Mouse (Mus musculus): Measurements from ENCODE around the gene Pgam5. TPM values are rescaled to one million over a fixed set of nuclear protein-coding genes. Genes with fewer than 3 reads are reported as not detected.

The Pgam5 gene
- polyA plus RNA-seq, 1 experiment from 2014 or later = 83.6 TPM

- Histone ChIP-seq H3K4me3 (ENCODE audit: low read depth, low read length) (no peak overlapping the region), H3K27me3 (ENCODE audit: control insufficient read depth, insufficient read depth, low read length) (no peaks in the 10 kb centered on the region), H3K9me3 (replicated peaks; ENCODE audit: control insufficient read depth, low read length) (no peaks in the 10 kb centered on the region), H3K4me1 (ENCODE audit: control insufficient read depth, insufficient read depth, low read length) (no peaks in the 10 kb centered on the region), H3K9ac (replicated peaks; ENCODE audit: low read length) (no peak overlapping the region), H3K36me3 (replicated peaks; ENCODE audit: control insufficient read depth, insufficient read depth, low read depth, low read length) (no peaks in the 10 kb centered on the region), H3K27ac (replicated peaks; ENCODE audit: low read depth, low read length) (no peak overlapping the region), H3K4me2 (ENCODE audit: low read depth, low read length) (no peak overlapping the region)
- DNase-seq (ENCODE audit: low spot score) (no peak), ATAC-seq (replicated peaks; ENCODE audit: insufficient number of reproducible peaks, low FRiP score, low TSS enrichment, low read depth) (no peak)
- WGBS = 44% methylated on average over 1 of the region's 1 CpGs
These were observed 42.3 kb downstream of the Pgam5 start for GRCm38 (mm10) chr5:110227336-110227883.

DNA sequence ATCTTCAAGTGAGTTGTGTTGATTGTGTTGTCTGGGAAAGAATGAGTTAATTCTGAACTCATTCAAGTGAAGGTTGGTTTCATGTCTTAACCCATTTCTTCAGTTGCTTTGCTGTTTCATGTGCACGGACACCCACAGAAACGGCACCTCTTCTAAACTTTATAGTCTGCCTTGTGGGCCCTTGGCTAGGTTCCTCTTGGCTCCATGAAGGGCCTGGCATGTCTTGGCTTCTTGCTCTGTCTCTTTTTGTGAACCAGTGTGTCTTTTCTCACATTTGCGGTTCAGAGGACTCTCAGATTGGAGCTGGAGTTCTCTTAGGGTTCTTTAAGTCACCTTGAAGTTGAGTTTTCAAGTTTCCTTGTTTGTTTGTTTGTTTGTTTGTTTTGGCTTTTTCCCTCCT lies 44.7 kb downstream of the Pgam5 start:
- H3K27ac ChIP-seq (replicated peaks; ENCODE audit: low read depth, low read length) = no peak overlapping the region
- H3K9ac ChIP-seq (replicated peaks; ENCODE audit: low read length) = no peak overlapping the region
- WGBS = 91% methylated on average over 3 of the region's 3 CpGs
- DNase-seq (ENCODE audit: low spot score) (no peak), ATAC-seq (replicated peaks; ENCODE audit: insufficient number of reproducible peaks, low FRiP score, low TSS enrichment, low read depth) (no peak)
- H3K36me3 ChIP-seq (replicated peaks; ENCODE audit: control insufficient read depth, insufficient read depth, low read depth, low read length) = no peaks in the 10 kb centered on the region; the same call in 1 of the 2 replicates
- no peaks in the 10 kb centered on the region for H3K4me1 ChIP-seq (ENCODE audit: control insufficient read depth, insufficient read depth, low read length)
- H3K4me3 ChIP-seq (ENCODE audit: low read depth, low read length) = no peak overlapping the region
- H3K27me3 ChIP-seq (ENCODE audit: control insufficient read depth, insufficient read depth, low read length) = no peaks in the 10 kb centered on the region
- H3K9me3 ChIP-seq (replicated peaks; ENCODE audit: control insufficient read depth, low read length) = no peaks in the 10 kb centered on the region
- H3K4me2 ChIP-seq (ENCODE audit: low read depth, low read length) = no peak overlapping the region

GRCm38 (mm10) chr5:110222757-110223156 lies 47.0 kb downstream of the Pgam5 start:
- Histone ChIP-seq H3K4me3 (ENCODE audit: low read depth, low read length) (no peak overlapping the region), H3K9ac (replicated peaks; ENCODE audit: low read length) (no peak overlapping the region), H3K4me2 (ENCODE audit: low read depth, low read length) (no peak overlapping the region), H3K27me3 (ENCODE audit: control insufficient read depth, insufficient read depth, low read length) (no peaks in the 10 kb centered on the region), H3K9me3 (replicated peaks; ENCODE audit: control insufficient read depth, low read length) (no peaks in the 10 kb centered on the region), H3K4me1 (ENCODE audit: control insufficient read depth, insufficient read depth, low read length) (no peaks in the 10 kb centered on the region), H3K36me3 (replicated peaks; ENCODE audit: control insufficient read depth, insufficient read depth, low read depth, low read length) (no peaks in the 10 kb centered on the region; the same call in 1 of the 2 replicates), H3K27ac (replicated peaks; ENCODE audit: low read depth, low read length) (no peak overlapping the region)
- no peak for ATAC-seq (replicated peaks; ENCODE audit: insufficient number of reproducible peaks, low FRiP score, low TSS enrichment, low read depth)
- DNase-seq (ENCODE audit: low spot score) = no peak
- 77% methylated on average over 6 of the region's 6 CpGs for WGBS

DNA sequence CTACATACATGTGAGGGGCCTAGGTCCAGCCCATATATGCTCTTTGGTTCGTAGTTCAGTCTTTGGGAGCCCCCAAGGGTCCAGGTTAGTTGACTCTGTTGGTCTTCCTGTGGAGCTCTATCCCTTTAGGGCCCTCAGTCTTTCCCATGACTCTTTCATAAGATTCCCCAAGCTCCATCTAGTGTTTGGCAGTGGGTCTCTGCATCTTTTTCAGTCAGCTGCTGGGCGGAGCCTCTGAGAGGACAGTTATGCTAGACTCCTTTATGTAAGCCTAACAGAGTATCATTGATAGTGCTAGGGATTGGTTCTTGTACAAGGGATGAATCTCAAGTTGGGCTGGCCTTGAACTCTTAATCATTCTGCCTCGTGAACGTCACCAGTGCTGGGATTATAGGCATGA lies 49.4 kb downstream of the Pgam5 start:
- WGBS = 93% methylated on average over 4 of the region's 4 CpGs

DNA sequence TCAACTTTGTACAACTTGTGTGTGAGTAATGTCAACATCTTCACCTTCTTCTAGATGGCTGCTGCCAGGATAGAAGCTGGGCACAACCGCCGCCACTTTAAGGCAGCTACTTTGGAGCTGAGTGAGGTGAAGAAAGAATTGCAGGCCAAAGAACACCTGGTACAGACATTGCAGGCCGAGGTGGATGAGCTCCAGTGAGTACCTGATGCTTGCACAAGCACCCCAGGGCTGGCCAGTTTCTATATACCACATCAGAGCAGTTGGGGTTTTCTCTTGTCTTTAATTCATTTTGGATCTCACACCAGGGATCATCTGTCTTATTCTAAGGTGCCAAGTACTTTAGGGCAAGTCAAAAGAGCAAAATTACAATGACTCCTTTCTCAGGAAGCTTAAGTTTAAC lies 52.9 kb downstream of the Pgam5 start:
- H3K4me1 ChIP-seq (ENCODE audit: control insufficient read depth, insufficient read depth, low read length) = no peaks in the 10 kb centered on the region
- no peaks in the 10 kb centered on the region for H3K27me3 ChIP-seq (ENCODE audit: control insufficient read depth, insufficient read depth, low read length)
- H3K4me3 ChIP-seq (ENCODE audit: low read depth, low read length) = no peak overlapping the region
- H3K36me3 ChIP-seq (replicated peaks; ENCODE audit: control insufficient read depth, insufficient read depth, low read depth, low read length) = peaks cover 4% of the 10 kb centered on the region; the same call in 1 of the 2 replicates
- 84% methylated on average over 3 of the region's 3 CpGs for WGBS
- H3K4me2 ChIP-seq (ENCODE audit: low read depth, low read length) = no peak overlapping the region
- H3K9ac ChIP-seq (replicated peaks; ENCODE audit: low read length) = no peak overlapping the region
- no peaks in the 10 kb centered on the region for H3K9me3 ChIP-seq (replicated peaks; ENCODE audit: control insufficient read depth, low read length)
- DNase-seq (ENCODE audit: low spot score) (no peak), ATAC-seq (replicated peaks; ENCODE audit: insufficient number of reproducible peaks, low FRiP score, low TSS enrichment, low read depth) (no peak)
- no peak overlapping the region for H3K27ac ChIP-seq (replicated peaks; ENCODE audit: low read depth, low read length)

More for the DNA sequence above, 49.4 kb downstream of the Pgam5 start:
- ATAC-seq (replicated peaks; ENCODE audit: insufficient number of reproducible peaks, low FRiP score, low TSS enrichment, low read depth) (no peak), DNase-seq (ENCODE audit: low spot score) (no peak)
- no peak overlapping the region for H3K9ac ChIP-seq (replicated peaks; ENCODE audit: low read length)
- no peaks in the 10 kb centered on the region for H3K9me3 ChIP-seq (replicated peaks; ENCODE audit: control insufficient read depth, low read length)
- H3K27ac ChIP-seq (replicated peaks; ENCODE audit: low read depth, low read length) = no peak overlapping the region
- H3K36me3 ChIP-seq (replicated peaks; ENCODE audit: control insufficient read depth, insufficient read depth, low read depth, low read length) = no peaks in the 10 kb centered on the region; the same call in 1 of the 2 replicates
- H3K27me3 ChIP-seq (ENCODE audit: control insufficient read depth, insufficient read depth, low read length) = no peaks in the 10 kb centered on the region
- no peaks in the 10 kb centered on the region for H3K4me1 ChIP-seq (ENCODE audit: control insufficient read depth, insufficient read depth, low read length)
- no peak overlapping the region for H3K4me3 ChIP-seq (ENCODE audit: low read depth, low read length)
- no peak overlapping the region for H3K4me2 ChIP-seq (ENCODE audit: low read depth, low read length)

DNA sequence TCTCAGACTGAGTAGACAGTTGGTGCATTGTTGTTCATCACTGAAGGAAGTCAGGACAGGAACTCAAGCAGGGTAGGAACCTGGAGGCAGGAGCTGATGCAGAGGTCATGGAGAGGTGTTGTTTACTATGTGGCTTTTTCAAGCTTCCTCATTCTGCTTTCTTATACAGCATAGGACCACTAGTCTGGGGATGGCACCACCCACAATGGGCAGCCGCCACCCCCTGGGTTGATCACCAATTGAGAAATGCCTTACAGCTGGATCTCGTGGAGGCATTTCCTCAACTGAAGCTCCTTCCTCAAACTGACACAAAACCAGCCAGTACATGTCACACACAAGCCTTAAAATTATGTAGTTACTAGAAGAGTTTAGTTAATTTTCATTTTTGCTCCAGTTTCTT lies 58.4 kb downstream of the Pgam5 start:
- no peak overlapping the region for H3K9ac ChIP-seq (replicated peaks; ENCODE audit: low read length)
- 81% methylated on average over 2 of the region's 2 CpGs for WGBS
- H3K4me2 ChIP-seq (ENCODE audit: low read depth, low read length) = no peak overlapping the region
- H3K36me3 ChIP-seq (replicated peaks; ENCODE audit: control insufficient read depth, insufficient read depth, low read depth, low read length) = peaks cover 4% of the 10 kb centered on the region; the same call in 1 of the 2 replicates
- no peak overlapping the region for H3K4me3 ChIP-seq (ENCODE audit: low read depth, low read length)
- H3K27ac ChIP-seq (replicated peaks; ENCODE audit: low read depth, low read length) = no peak overlapping the region
- no peaks in the 10 kb centered on the region for H3K27me3 ChIP-seq (ENCODE audit: control insufficient read depth, insufficient read depth, low read length)
- DNase-seq (ENCODE audit: low spot score) (no peak), ATAC-seq (replicated peaks; ENCODE audit: insufficient number of reproducible peaks, low FRiP score, low TSS enrichment, low read depth) (no peak)
- no peaks in the 10 kb centered on the region for H3K9me3 ChIP-seq (replicated peaks; ENCODE audit: control insufficient read depth, low read length)
- no peaks in the 10 kb centered on the region for H3K4me1 ChIP-seq (ENCODE audit: control insufficient read depth, insufficient read depth, low read length)

Other genes with a start within 250 kb of the Pgam5 start
- gene Gm17655, start 197.4 kb downstream of the Pgam5 start, polyA plus RNA-seq (2014; fragmentation: Nextera tagmentation; extraction: Ambion mirVana) = 4.5 and 7.1 TPM in 2 replicates
- gene Gm35315, start 175.5 kb downstream of the Pgam5 start, polyA plus RNA-seq (2014; fragmentation: Nextera tagmentation; extraction: Ambion mirVana) = 1.3 and 1.5 TPM in 2 replicates
- gene Plcxd1, start 169.9 kb downstream of the Pgam5 start, polyA plus RNA-seq (2014; fragmentation: Nextera tagmentation; extraction: Ambion mirVana) = 0.27 and 0.39 TPM in 2 replicates
- 20.9 and 24.8 TPM in 2 replicates for gene Gtpbp6, start 161.7 kb downstream of the Pgam5 start, polyA plus RNA-seq (2014; fragmentation: Nextera tagmentation; extraction: Ambion mirVana)
- gene Zfp605, start 159.8 kb downstream of the Pgam5 start, polyA plus RNA-seq (2014; fragmentation: Nextera tagmentation; extraction: Ambion mirVana) = 4.5 and 4.8 TPM in 2 replicates
- gene Chfr, start 134.1 kb downstream of the Pgam5 start, polyA plus RNA-seq (2014; fragmentation: Nextera tagmentation; extraction: Ambion mirVana) = 46.2 and 47.7 TPM in 2 replicates
- gene Golga3, start 93.2 kb downstream of the Pgam5 start, polyA plus RNA-seq (2014; fragmentation: Nextera tagmentation; extraction: Ambion mirVana) = 21.1 and 21.9 TPM in 2 replicates
- gene Ankle2, start 38.9 kb downstream of the Pgam5 start, polyA plus RNA-seq (2014; fragmentation: Nextera tagmentation; extraction: Ambion mirVana) = 44.8 and 46.1 TPM in 2 replicates
- 7.8 and 9.7 TPM in 2 replicates for gene Pxmp2, start 16.3 kb upstream of the Pgam5 start, polyA plus RNA-seq (2014; fragmentation: Nextera tagmentation; extraction: Ambion mirVana)
- 41.0 and 46.1 TPM in 2 replicates for gene Pole, start 16.4 kb upstream of the Pgam5 start, polyA plus RNA-seq (2014; fragmentation: Nextera tagmentation; extraction: Ambion mirVana)
- 1.00 and 2.0 TPM in 2 replicates for gene P2rx2, start 73.3 kb upstream of the Pgam5 start, polyA plus RNA-seq (2014; fragmentation: Nextera tagmentation; extraction: Ambion mirVana)
- not detected in 2 replicates for gene Lrcol1, start 74.8 kb upstream of the Pgam5 start, polyA plus RNA-seq (2014; fragmentation: Nextera tagmentation; extraction: Ambion mirVana)
- gene Fbrsl1, start 178.6 kb upstream of the Pgam5 start, polyA plus RNA-seq (2014; fragmentation: Nextera tagmentation; extraction: Ambion mirVana) = 14.5 and 17.1 TPM in 2 replicates